Mouse (Mus musculus): Measurements from ENCODE around the gene Smim14.

DNA sequence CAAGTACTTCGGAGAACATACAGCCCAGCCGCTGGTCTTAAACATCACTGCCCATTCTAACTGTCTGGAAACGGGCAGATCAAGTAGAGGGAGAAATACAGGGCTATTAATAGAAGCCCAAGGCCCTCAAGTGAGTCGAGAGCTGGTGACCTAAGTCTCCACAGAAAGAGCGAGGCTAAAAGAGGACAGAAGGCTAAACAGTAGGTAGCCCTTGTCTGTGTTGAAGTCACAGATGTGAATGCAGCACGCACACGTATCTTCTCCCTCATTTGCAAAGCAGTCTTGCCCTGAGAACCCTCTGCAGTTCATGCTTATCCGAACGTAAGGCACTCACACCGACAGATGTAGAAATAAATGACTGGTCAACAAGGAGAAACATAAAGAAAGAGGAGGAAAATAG, 49.6 kb downstream of the Smim14 start:
- TF ChIP-seq CTCF (IDR thresholded peaks at IDR 0.05 in 2 of 3, conservative IDR thresholded peaks at IDR 0.05 in 1 of 3; ENCODE audit: control insufficient read depth in 1 of 3, insufficient read depth in 1 of 3, low read depth in 2 of 3, low read length in 3 of 3, poor library complexity in 1 of 3, severe bottlenecking in 1 of 3) (no peak), ZMIZ1 (IDR thresholded peaks at IDR 0.05; ENCODE audit: low read depth, low read length) (no peak), POLR2A (IDR thresholded peaks at IDR 0.05; ENCODE audit: control insufficient read depth in 1 of 2, insufficient read depth in 1 of 2, low read depth in 1 of 2, low read length in 2 of 2, poor library complexity in 1 of 2) (no peak), CHD2 (IDR thresholded peaks at IDR 0.05; ENCODE audit: low read length) (no peak), E2F4 (IDR thresholded peaks at IDR 0.05; ENCODE audit: borderline replicate concordance, low read depth, low read length) (no peak), TAL1 (IDR thresholded peaks at IDR 0.05; ENCODE audit: low read length) (no peak), MYC (IDR thresholded peaks at IDR 0.05; ENCODE audit: low read depth, low read length) (no peak), GATA1 (IDR thresholded peaks at IDR 0.05; ENCODE audit: low read depth, low read length) (no peak), POLR2AphosphoS2 (IDR thresholded peaks at IDR 0.05; ENCODE audit: low read length) (no peak), JUND (IDR thresholded peaks at IDR 0.05; ENCODE audit: low read depth, low read length) (no peak), MAFK (IDR thresholded peaks at IDR 0.05; ENCODE audit: borderline replicate concordance, low read depth, low read length) (no peak)
